ENCODE assay signal across 22 mouse cellular contexts in the genomic region with DNA sequence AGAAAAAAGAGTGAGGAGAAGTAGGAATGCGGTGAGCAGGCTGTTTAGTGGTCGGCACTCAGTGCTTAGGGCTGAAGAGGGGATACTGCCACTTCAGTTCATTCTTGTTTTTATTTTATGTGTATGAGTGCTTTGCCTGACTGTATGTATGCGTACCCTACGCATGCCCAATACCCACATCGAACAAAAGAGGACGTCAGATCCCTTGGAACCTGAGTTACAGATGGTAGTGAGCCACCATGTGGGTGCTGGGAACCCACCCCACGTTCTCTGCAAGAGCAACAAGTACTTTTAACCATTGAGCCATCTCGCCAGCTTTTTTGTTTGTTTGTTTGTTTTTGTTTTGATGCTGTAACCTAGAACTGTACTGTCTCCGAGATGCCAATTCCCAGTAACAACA.
DNase-seq lines count a peak whose midpoint lies in the region; ATAC-seq and TF ChIP-seq lines count a peak whose summit lies in the region.
"Had no signal": no experiment of that assay in that cellular context is flagged by ENCODE, and none has a peak within 500 bp of the region (broad histone marks: within the 10 kb centered on the region; RNA-seq: fewer than 3 reads in every experiment).

No protein-coding gene starts in this region.

- TF ChIP-seq CTCF in MEL (IDR thresholded peaks at IDR 0.05 in 2 of 3, conservative IDR thresholded peaks at IDR 0.05 in 1 of 3; ENCODE audit: control insufficient read depth in 1 of 3, insufficient read depth in 1 of 3, low read depth in 2 of 3, low read length in 3 of 3, poor library complexity in 1 of 3, severe bottlenecking in 1 of 3): no peak

- peak overlapping the region; percentile 77; the same call in 1 of the 2 replicates for H3K27ac ChIP-seq in heart, embryonic 10.5 days
- H3K27ac ChIP-seq in heart, embryonic 14.5 days (replicated peaks in 1 of 2; ENCODE audit: control insufficient read depth in 1 of 2, insufficient read depth in 1 of 2, low read depth in 2 of 2, low read length in 2 of 2): peak overlapping the region in 1 of 2 experiments; percentile 69; a peak in 1 of 4 replicates
- peak overlapping the region; percentile 50 for H3K27ac ChIP-seq in MEL (ENCODE audit: control insufficient read depth, low read depth, low read length)
- H3K27ac ChIP-seq: embryonic facial prominence, embryonic 10.5 days; forebrain, embryonic 13.5 days; hindbrain, embryonic 13.5 days; intestine, embryonic 15.5 days; kidney, embryonic 15.5 days had no signal

- peaks cover 34% of the 10 kb centered on the region for H3K79me2 ChIP-seq in MEL (ENCODE audit: control insufficient read depth, insufficient read depth, low read length, poor library complexity)

- ATAC-seq in heart, embryonic 14.5 days (ENCODE audit: insufficient number of reproducible peaks, insufficient read depth, low FRiP score, low read depth): no peak
- ATAC-seq: CD4-positive, CD25-positive, alpha-beta regulatory T cell, adult 4 months; forebrain, embryonic 13.5 days; forebrain, postnatal 0 days; intestine, embryonic 15.5 days had no signal

- no peak for TF ChIP-seq POLR2A in MEL (IDR thresholded peaks at IDR 0.05; ENCODE audit: control insufficient read depth in 1 of 2, insufficient read depth in 1 of 2, low read depth in 1 of 2, low read length in 2 of 2, poor library complexity in 1 of 2)

- no peaks in the 10 kb centered on the region for H3K27me3 ChIP-seq in heart, embryonic 10.5 days (ENCODE audit: insufficient read depth, poor library complexity, severe bottlenecking)
- H3K27me3 ChIP-seq in heart, embryonic 14.5 days (ENCODE audit: control insufficient read depth, insufficient read depth, low read length): no peaks in the 10 kb centered on the region
- H3K27me3 ChIP-seq in MEL (ENCODE audit: control insufficient read depth in 1 of 2, insufficient read depth in 2 of 2, low read length in 2 of 2): no peaks in the 10 kb centered on the region; a peak in 1 of 4 replicates
- H3K27me3 ChIP-seq: forebrain, embryonic 13.5 days; hindbrain, embryonic 13.5 days; intestine, embryonic 15.5 days; kidney, embryonic 15.5 days had no signal

- TF ChIP-seq RAD21 in MEL (IDR thresholded peaks at IDR 0.05; ENCODE audit: low read depth, low read length): no peak

- WGBS in heart, embryonic 10.5 days: 89% methylated on average over 9 of the region's 9 CpGs
- WGBS in heart, embryonic 14.5 days: 91% methylated on average over 9 of the region's 9 CpGs

- H3K9ac ChIP-seq in heart, embryonic 14.5 days (ENCODE audit: low read length): no peak overlapping the region
- H3K9ac ChIP-seq in MEL (ENCODE audit: control insufficient read depth, low read depth, low read length, poor library complexity, severe bottlenecking): peak overlapping the region; percentile 72
- H3K9ac ChIP-seq: forebrain, postnatal 0 days; hindbrain, embryonic 13.5 days; intestine, embryonic 15.5 days; kidney, embryonic 15.5 days had no signal

- H3K4me2 ChIP-seq in heart, embryonic 14.5 days (ENCODE audit: low read length): peak overlapping the region; percentile 56; the same call in 1 of the 2 replicates
- H3K4me2 ChIP-seq: hindbrain, embryonic 13.5 days; kidney, embryonic 15.5 days had no signal

- no peak for DNase-seq in heart, embryonic 10.5 days (ENCODE audit: low spot score)
- no peak for DNase-seq in heart, postnatal 36 days
- DNase-seq in heart, postnatal 10 days: no peak
- peak; percentile 59 for DNase-seq in MEL (ENCODE audit: low read depth, low spot score)
- no peak for DNase-seq in thymus, adult 18-20 months
- DNase-seq in right cerebral cortex, postnatal 4 days: no peak
- DNase-seq: adrenal gland, adult 8-10 months; adrenal gland, postnatal 36 days; B cell, adult 2 months; cerebellum, adult 2 months; cerebellum, postnatal 10 days; forebrain, postnatal 0 days; gastrocnemius, postnatal 14 days; kidney, adult 18-20 months had no signal

- H3K4me3 ChIP-seq in heart, embryonic 10.5 days: no peak overlapping the region
- H3K4me3 ChIP-seq in heart, embryonic 14.5 days (ENCODE audit: control insufficient read depth in 1 of 2, insufficient read depth in 1 of 2, low read depth in 1 of 2, low read length in 2 of 2): no peak overlapping the region
- peak overlapping the region; percentile 75 to 86 for H3K4me3 ChIP-seq in MEL (ENCODE audit: control insufficient read depth in 1 of 2, insufficient read depth in 1 of 2, low read depth in 2 of 2, low read length in 2 of 2)
- H3K4me3 ChIP-seq: embryonic facial prominence, embryonic 10.5 days; forebrain, embryonic 13.5 days; hindbrain, embryonic 13.5 days; intestine, embryonic 15.5 days; kidney, embryonic 15.5 days had no signal

- intact Hi-C loops in heart, postnatal 36 days (cut with DNase I): loop anchor here (5.0 kb wide), 1 partner anchor 143 kb away; no protein-coding TSS in a partner anchor
- intact Hi-C loops in heart, postnatal 10 days (cut with DNase I): loop anchor here (5.0 kb wide), 2 partner anchors 143 to 273 kb away; no protein-coding TSS in a partner anchor

- no peak for TF ChIP-seq EP300 in MEL (IDR thresholded peaks at IDR 0.05; ENCODE audit: low read depth in 1 of 2, low read length in 2 of 2)

- H3K9me3 ChIP-seq in heart, embryonic 10.5 days: no peaks in the 10 kb centered on the region
- no peaks in the 10 kb centered on the region for H3K9me3 ChIP-seq in heart, embryonic 14.5 days (ENCODE audit: control insufficient read depth, low read length)
- no peaks in the 10 kb centered on the region for H3K9me3 ChIP-seq in MEL (replicated peaks; ENCODE audit: insufficient read depth, low read length)
- H3K9me3 ChIP-seq: embryonic facial prominence, embryonic 10.5 days; forebrain, embryonic 13.5 days; G1E; hindbrain, embryonic 13.5 days; intestine, embryonic 15.5 days; kidney, embryonic 15.5 days had no signal

- peaks cover 9% of the 10 kb centered on the region for H3K4me1 ChIP-seq in heart, embryonic 10.5 days
- peaks cover 2 to 8% of the 10 kb centered on the region in 2 experiments; a peak in 3 of 4 replicates for H3K4me1 ChIP-seq in heart, embryonic 14.5 days (ENCODE audit: control insufficient read depth in 2 of 2, insufficient read depth in 2 of 2, low read length in 2 of 2)
- peaks cover 0 to 11% of the 10 kb centered on the region in 2 experiments; a peak in 3 of 4 replicates for H3K4me1 ChIP-seq in MEL (ENCODE audit: control insufficient read depth in 1 of 2, insufficient read depth in 2 of 2, low read length in 2 of 2)

- H3K36me3 ChIP-seq in heart, embryonic 10.5 days: no peaks in the 10 kb centered on the region
- no peaks in the 10 kb centered on the region for H3K36me3 ChIP-seq in heart, embryonic 14.5 days (ENCODE audit: control insufficient read depth, insufficient read depth, low read length)
- H3K36me3 ChIP-seq in MEL (ENCODE audit: control insufficient read depth in 1 of 2, insufficient read depth in 2 of 2, low read length in 2 of 2): peaks cover 0 to 5% of the 10 kb centered on the region in 2 experiments; a peak in 2 of 4 replicates
- H3K36me3 ChIP-seq: embryonic facial prominence, embryonic 10.5 days; G1E; hindbrain, embryonic 13.5 days; intestine, embryonic 15.5 days; kidney, embryonic 15.5 days had no signal

TF ChIP-seq in MEL, 35 proteins besides CTCF, POLR2A, EP300 and RAD21:
- TF ChIP-seq KAT2A (conservative IDR thresholded peaks at IDR 0.05; ENCODE audit: low read depth, low read length): no peak
- no peak for TF ChIP-seq HCFC1 (IDR thresholded peaks at IDR 0.05; ENCODE audit: low read depth, low read length)
- TF ChIP-seq NRF1 (IDR thresholded peaks at IDR 0.05; ENCODE audit: insufficient read depth, low read depth, low read length, poor library complexity, severe bottlenecking): peak; percentile 63
- no peak for TF ChIP-seq BHLHE40 (IDR thresholded peaks at IDR 0.05; ENCODE audit: borderline replicate concordance, low read depth, low read length)

Comparison
In these comparisons a context has a peak if more than half of its experiments do, and no peak if none do; other contexts are left out.
1. H3K4me3 ChIP-seq: peak in MEL (2 of 2); none in heart, embryonic 10.5 days (single experiment) and heart, embryonic 14.5 days (0 of 2).